Mouse (Mus musculus) heart, adult 11 months (tissue): ENCODE measurements around the gene Brf1.

ENCODE experiments used
- DNase-seq: peaks from one replicate; pipeline ENCODE4 v3.0.0; 2022

The Brf1 gene

DNA sequence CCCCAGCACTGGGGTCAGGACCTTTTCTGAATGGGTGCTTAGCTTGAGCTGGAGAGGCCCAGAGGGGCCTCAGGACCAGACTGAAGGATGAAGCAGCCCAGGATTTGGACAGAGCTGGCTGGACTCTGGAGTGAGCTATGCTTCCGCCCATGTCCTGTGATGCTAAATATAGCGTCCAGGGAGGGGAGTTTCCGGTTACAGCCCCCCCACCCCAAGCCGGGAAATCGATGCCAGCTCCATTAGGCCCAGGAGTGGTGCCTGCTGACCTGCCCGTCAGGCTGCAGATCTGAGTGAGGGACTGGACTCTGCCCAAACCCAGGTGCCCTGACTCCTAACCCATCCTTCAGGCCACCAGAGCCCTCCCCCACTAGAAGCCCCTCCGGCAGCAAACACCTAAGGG is 67.9 kb downstream of the Brf1 start:
- DNase-seq = no peak

DNA sequence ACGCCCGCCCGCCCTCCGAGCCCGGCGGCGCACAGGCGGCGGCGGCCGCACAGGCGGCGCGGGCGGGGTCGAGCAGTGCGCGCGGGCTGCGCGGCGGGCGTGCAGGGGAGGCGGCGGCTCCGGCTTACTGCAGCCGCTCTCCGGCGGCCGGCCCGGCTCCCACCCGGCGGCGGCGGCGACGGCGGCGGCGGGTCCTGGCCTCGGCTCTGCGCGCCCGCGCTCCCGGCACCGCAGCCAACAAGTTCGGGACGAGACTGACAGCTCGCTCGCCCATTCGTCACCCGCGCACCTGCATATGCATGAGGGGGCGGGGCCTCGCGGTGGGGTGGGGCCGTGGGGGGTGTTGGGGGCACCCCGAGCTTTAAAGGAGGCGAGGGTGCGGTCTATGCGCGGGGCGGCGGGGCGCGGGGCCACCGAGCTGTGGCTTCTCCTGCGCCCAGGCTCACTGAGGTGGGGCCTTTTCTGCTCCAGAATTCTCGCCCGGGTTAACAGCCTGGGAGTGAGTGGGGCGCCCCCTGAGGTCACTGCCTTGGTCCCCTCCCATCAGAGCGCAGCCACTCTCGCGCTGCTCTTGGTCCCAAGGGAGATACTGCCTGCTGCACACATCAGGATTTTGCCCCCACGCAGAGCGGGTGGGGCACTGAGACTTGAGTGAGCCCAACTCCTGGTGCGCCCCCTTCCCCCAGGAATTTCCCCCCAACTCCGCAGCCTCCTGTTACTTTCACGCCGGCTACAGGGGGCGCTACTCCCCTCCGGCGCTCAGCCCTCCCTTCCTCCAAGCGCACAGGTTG is 70.7 kb downstream of the Brf1 start, which contains the start of gene Jag2:
TSS of gene Jag2 (minus strand) at position 215 of the 791 bp plus-strand sequence.
- DNase-seq = peak; percentile 99

DNA sequence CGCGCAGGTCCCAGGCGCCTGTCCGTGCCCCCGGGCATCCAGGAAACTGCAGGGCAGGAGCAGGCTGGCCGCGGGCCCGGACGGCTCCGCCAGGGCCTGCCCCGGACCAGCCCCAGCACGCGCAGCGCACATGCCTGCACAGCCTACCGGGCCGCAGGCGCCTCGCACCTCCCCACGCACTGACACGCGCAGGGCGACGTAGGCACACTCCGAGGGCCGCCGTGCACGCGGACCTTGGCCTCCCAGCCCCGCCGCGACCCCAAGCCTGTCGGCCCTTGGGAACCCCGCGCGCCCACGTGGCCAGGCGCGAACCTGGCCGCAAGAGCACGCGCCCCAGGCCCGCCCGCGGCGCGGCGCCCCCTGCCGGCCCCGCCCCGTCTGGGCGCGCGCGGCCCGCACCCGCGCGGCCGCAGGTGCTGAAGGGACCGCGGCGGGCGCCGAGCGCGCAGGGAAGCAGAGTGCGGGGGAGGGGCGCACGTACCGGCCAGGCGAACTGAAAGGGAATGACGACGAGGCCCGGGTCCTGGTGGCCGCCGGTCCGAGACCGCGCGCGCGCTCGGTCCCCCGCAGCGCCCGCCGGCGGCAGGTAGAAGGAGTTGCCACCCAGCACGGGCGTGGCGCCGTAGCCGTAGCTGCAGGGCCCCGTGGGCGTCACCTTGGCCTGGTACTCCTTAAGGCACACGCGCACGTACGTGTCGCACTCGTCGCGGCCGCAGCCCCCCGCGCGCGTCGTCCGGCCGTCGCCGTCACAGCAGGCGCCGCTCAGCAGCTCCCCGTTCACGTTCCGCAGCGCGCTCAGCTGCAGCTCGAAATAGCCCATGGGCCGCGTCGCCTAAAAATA is 71.9 kb downstream of the Brf1 start:
- DNase-seq = peak; percentile 94

DNA sequence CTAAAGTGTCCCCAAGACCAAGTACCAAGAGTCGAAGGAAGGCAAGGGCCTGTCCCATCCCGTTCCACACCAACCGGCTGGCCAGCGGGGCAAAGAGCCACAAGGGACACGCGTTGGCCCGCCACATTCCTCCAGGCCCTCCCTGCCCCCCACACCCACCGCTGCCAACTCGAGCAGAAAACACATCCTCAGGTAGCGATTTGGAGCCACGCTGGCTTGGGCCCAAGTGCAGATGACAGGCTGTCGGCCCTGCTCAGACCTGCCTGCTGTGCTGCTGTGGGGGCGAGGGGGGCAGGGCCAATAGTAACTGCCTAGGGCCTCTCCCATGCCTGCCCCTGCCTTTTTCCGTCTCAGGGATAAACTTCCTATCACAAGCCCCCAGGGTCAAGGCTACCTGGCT is 73.2 kb downstream of the Brf1 start:
- DNase-seq = no peak

DNA sequence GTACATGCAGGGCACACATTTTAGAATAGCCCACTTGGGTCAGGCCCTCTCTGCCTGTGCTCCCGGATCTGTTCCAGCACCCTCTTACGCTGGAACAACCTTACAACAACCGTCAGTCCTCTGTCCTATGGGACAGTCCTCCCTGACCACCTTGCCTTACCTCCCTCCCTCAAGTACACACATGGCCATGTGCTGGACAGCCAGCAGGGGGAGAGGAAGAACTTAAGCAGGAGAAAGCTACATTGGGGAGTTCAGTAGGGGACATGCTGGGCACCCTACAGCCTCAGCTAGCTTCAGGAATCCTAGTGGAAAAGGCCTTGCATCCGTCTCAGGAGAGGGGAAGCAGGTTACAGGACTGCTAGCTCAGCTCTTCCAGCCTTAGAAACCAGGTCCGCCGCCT is 74.6 kb downstream of the Brf1 start:
- DNase-seq = no peak

DNA sequence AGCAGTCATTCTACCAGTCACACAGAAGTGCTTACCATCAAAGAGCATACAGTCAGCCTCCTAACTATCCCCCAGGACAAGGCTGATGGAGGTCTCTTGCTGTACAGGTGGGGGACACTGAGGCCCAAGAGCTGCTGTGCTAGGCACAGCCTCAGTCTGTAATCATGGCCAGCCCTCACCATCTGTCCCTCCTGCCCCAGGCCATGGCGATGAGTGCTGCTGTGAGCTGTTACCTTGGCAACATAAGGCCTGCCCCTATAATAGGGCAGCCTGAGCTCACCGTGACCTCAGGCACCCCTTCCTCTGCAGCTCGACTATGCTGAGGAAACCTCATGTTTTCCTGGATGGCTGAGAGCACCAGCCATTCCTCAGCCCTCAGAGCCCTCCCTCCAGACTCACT is 78.0 kb downstream of the Brf1 start:
- DNase-seq = no peak

DNA sequence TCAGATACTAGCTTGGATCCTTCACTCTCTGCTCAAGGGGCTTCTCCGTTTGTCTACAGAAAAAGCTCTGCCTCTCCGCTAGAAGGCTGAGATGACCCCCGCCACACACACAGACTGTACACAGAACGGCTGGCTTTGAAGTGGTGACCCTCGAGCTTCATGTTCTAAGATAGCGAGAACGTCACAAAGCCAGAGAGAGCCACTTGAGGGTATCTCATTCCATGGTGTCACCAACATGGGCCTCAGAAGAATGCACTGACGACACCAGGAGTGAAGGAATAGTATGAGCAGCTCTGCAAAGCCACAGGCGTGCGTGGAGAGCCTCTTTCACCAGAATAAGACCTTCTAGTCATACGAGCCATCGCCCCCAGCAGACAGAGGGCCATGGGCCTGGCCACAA is 79.0 kb downstream of the Brf1 start:
- no peak for DNase-seq

DNA sequence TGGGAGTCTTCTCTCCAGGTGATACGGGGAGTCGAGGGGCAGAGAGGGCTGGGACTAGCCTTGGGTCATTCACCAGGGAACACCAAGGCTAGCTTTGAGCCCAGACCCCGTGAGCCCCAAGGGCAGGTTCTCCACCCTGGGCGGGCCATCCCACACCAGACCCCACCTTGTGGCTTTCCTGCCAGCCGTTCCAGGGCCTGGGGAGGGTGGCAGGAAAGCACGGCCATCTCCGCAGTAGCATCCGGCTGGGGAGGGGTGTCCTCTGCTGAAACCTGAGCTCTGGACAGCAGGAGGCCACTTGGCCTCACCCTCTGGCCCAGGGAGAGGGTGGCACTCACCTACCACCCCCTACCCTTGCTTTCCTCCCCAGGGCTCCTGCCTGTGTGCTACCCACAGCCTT is 82.6 kb downstream of the Brf1 start:
- DNase-seq = peak; percentile 98

DNA sequence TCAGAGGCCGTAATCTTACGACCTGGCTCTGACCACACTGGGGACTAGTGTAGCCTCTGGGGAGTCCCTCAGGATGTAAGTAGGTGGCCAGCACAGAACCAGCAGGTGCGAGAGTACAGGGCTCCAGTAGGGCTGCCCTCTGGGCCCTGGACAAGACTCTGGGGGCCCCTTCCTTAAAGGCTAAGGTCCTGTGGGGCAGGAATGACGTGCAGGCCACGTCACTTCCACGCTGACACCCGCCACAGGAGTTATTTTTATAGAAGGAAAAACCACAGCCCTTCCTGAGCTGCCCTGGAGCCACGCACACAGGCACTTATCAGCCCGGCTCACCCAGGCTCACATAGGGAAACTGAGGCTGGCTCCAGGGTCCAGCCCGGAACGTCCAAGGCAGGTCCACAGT is 83.0 kb downstream of the Brf1 start:
- peak; percentile 98 for DNase-seq

DNA sequence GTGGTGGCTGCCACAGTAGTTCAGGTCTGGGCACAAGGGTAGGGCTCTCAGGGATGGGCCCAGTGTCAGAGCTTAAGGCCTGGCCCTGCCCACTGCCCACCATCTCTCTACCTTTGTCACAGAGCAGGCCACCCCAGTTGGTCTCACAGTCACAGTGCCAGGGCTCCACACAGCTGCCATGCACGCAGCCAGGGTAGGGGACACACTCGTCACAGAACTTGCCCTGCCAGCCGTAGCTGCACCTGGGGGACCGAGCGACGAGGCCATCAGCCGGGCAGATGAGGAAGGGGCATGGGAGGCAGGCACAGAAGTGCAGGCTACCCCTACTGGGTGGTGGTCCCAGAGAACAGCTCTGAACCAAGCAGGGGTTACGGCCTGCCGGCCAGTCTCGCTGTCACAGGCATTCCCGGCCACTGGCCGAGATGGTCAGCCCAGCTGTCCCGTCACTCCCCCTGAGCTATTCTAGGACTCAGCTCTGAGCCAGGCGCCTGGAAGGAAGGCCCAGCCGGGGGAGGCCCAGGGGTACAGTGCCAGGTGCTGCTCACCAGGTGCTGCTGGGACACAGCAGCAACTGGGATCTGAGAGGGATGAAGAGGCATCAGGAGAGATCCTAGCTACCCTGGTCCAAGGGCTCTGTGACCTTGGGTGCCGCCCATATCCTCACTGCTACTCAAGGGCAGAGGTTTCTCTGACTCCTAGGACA is 83.7 kb downstream of the Brf1 start:
- DNase-seq = peak; percentile 98

DNA sequence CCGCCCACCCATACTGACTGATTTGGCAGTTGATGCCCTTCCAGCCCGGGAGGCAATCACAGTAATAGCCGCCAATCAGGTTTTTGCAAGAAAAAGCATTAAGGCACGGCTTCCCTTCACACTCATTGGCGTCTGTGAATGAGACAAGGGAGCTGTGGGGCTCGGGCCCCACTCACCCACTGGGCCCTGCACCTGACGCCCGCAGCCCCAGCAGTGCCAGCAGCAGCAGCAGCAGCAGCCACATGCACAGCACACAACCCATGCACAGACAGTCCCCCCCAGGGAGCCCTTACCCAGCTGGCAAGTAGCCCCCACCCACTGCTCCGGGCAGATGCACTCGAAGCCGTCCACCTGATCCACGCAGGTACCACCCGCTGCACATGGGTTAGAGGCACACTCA is 84.9 kb downstream of the Brf1 start:
- no peak for DNase-seq

DNA sequence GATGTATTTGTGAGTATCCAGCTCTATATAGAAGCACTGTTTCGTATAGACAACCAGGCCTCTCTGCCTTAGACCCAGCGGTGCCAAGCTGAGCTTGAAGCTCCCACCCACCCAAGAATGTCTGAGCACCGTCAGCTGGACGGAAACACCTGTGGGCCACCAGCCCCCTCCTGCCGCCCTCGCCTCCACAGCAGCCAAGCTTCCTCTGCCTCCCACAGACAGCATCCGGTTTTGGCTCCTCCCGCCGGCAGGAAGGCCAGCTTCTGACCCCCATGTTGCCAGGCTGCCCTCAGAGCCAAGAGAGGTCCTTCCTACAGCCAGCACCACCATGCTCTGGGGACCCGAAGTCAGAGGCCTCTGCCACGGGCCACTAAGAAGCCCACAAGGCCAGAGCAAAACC is 86.0 kb downstream of the Brf1 start:
- DNase-seq = peak; percentile 98

DNA sequence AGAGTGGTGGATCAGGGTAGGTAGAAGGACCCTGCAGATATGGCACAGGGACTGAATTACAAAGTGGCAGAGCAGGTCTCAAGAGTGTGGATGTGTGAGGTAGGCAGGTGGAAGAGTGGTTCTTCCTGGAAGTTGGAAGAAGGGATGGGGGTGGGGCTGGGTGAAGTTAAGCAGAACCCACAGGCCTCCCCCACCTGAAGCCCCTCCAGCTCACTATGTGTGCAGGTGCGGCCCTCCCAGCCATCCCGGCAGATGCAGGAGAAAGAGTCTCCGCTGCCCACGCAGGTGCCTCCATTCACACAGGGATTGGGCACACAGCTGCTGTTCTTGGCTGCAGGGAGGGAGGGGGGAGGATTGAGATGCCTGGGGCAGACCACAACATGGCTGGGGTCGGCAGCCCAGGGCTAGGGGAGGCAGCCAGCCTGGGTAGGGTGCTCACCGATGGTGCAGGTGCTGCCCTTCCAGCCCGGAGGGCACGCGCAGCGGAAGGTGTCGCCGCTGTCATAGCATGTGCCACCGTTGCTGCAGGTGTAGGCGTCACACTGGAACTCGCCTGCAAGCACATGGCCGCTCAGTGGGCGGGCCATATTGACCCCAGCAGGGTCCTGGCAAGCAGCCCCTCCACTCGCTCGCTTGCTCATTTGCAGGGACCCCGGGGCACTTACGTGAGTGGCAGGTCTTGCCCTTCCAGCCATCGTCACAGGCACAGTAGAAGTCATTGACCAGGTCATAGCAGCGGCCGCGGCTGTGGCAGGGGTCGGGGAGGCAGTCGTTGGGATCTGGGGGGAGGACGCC is 87.4 kb downstream of the Brf1 start:
- peak; percentile 91 for DNase-seq

DNA sequence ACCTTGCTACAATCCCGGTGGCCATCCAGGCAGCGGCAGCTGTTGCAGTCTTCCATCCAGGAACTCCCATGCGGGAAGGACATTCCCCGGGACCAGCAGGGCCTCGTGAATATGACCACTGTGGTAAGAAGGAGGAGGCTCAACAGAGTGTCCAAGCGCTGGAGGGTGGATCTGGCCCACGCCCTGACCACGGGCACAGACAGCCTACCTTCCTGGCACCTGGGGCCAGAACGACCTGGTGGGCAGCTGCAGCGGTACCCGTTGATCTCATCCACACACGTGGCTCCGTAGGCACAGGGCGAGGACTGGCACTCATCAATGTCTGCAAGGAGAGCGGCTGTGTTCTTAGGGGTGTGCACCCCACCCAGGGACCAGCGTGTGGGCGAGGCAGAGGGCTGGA is 88.8 kb downstream of the Brf1 start:
- DNase-seq = peak; percentile 91
